Mouse (Mus musculus) lung, adult 2 months (tissue): ENCODE measurements around the gene Gpr137. TPM values are rescaled to one million over a fixed set of nuclear protein-coding genes. Genes with fewer than 3 reads are reported as not detected.

ENCODE experiments used
- DNase-seq: peaks from one replicate; pipeline ENCODE4 v3.0.0; 2022
- H3K4me1 ChIP-seq: fragments of 200-500 bp; 2 replicates; pipeline ENCODE4 v1.6.1; 2011; ENCODE audit warnings: low read length; ENCODE audit not compliant: control insufficient read depth, insufficient read depth
- H3K4me3 ChIP-seq: fragments of 200-500 bp; replicated peaks from 2 replicates; pipeline ENCODE3; 2011; ENCODE audit warnings: low read depth, mild to moderate bottlenecking, control low read depth, low read length; ENCODE audit errors: extremely low read depth
- CTCF ChIP-seq: fragments of 200-500 bp; IDR thresholded peaks from 2 replicates; pipeline ENCODE4 v1.5.1; 2011; ENCODE audit warnings: mild to moderate bottlenecking, low read length, control low read depth; ENCODE audit not compliant: insufficient read depth
- POLR2A ChIP-seq: fragments of 200-500 bp; IDR thresholded peaks from 2 replicates; pipeline ENCODE4 v1.6.1; 2011; ENCODE audit warnings: low read depth, mild to moderate bottlenecking, control low read depth, low read length, borderline replicate concordance; ENCODE audit errors: extremely low read depth
- WGBS: fragments of 180-500 bp; shearing (Covaris S2); methylation state at CpG from one replicate; pipeline ENCODE4 v1.1.7; 2018; 5-methylcytosine and 5-hydroxymethylcytosine counted together
- polyA plus RNA-seq: library from polyadenylated mRNA; depleted of rRNA; stranded (reverse); fragments of >200 nt; gene quantifications from 2 replicates; pipeline ENCODE4 v1.2.3, GENCODE M21; 2012

Gene Gpr137
- polyA plus RNA-seq, 1 experiment = 85.1 TPM

DNA sequence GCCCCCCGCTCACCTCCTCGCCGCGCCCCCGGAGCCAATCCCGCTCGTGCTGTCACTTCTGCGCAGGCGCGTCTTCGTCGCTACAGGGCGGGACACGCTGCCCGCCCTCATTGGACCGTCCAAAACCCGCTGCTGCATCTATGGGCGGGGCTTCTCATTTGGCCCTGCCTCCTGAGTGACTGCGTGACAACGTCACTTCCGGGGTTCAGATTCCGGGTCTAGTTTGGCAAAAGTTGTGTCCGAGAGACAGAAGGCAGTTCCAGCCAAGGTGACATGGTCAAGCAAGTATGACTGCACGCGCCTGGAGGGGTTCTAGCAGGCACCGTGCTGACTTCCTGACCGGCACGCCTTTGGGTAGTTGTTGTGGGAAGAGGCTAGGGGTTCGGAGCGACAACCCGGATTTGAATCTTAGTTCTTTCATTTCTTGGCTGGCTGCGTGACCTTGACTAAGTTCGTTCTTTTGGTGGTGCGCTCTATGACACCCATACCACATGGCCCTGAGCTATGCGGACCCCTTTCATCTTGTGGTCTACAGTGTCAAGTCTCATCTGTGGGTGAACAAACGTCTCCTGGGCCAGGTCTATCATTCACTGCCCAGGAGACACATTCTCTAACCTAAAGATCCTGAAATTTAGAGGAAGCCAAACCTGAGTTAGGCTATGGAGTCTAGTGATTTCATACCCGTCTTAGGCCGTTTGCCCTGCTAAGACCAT lies 38.3 kb upstream of the Gpr137 start, which contains the start of gene Fkbp2:
TSS of gene Fkbp2 (minus strand) at position 121 of the 713 bp plus-strand sequence.
- TF ChIP-seq POLR2A (peak; percentile 98), CTCF (no peak)
- DNase-seq = peak; percentile 99
- 1% methylated on average over 38 of the region's 38 CpGs for WGBS
- Histone ChIP-seq H3K4me1 (peaks cover 14% of the 10 kb centered on the region), H3K4me3 (peak within 1 kb of the TSS; percentile 83)

DNA sequence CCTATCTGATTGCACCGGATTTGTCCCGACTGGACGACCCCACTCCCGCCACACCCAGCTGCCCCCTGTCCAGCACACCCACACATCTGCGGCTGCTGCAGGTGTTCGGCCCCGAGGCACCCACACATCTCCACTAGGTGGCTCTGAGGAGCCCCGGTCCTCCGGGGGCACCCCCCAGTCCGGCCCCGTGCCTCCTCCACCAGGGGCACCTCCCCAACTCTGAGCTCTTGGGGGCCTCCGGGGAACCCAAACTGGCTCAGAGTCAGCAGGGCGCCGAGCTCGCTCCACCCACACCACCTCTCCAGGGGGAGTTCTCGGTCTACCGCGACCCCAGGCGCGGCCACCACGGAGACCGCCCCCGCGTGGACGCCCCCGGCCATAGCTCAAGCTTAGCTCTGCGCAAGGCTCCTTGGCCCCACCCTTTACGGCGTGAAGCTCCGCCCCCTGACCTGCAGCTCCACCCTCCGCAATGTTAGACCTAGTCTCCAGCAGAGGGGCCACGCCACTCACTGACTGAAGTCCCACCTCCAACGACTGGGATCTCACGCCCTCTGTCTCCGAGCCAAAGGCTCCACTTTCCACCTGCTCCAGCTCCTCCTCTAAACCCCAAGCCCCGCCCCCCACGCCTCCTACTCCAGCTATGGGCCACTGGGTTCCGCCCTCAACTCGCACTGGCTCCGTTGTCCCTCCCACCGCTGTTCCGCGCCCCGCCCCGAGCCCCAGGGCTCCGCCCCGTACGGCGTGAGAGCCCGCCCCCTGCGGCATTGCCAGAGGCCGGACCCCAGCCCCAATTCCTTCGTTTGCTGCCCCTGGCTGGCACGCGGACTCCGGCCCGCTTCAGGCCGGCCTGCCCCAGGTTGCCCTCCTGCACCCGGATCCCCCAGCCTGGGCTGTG lies 37.5 kb upstream of the Gpr137 start:
- under 1% methylated on average over 58 of the region's 59 CpGs for WGBS
- peak; percentile 31; the same call in 1 of the 2 replicates for TF ChIP-seq CTCF
- TF ChIP-seq POLR2A = peak; percentile 57; the same call in 1 of the 2 replicates
- DNase-seq = peak; percentile 99
- H3K4me1 ChIP-seq = peaks cover 15% of the 10 kb centered on the region
- H3K4me3 ChIP-seq = peak overlapping the region; percentile 80

DNA sequence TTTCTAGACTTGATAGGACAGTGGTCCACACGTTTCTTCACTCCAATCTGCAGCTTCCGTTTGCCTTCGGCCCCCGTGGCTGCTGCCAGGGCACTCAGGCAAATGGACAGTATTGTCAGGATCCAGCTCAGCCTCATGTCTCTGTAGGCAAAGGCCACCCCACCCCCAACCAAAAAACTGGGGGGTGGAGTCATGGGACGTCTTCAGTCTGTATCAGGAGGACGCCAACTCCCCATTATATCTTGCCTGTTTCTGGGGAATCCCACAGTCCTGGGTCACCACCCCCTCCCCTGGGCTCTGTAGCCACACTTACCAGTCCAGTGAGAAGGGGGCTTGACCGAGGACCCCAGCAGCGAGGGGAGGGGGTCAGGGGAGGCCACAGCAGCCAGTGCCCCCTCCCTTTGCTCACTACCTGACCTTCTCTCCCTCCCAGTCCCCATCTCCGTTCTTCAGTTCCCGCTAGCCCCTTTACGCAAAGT lies 36.8 kb upstream of the Gpr137 start:
- no peak for DNase-seq
- H3K4me1 ChIP-seq = peaks cover 15% of the 10 kb centered on the region
- WGBS = 13% methylated on average over 11 of the region's 11 CpGs
- peak overlapping the region; percentile 80 for H3K4me3 ChIP-seq
- TF ChIP-seq POLR2A (no peak), CTCF (no peak)

DNA sequence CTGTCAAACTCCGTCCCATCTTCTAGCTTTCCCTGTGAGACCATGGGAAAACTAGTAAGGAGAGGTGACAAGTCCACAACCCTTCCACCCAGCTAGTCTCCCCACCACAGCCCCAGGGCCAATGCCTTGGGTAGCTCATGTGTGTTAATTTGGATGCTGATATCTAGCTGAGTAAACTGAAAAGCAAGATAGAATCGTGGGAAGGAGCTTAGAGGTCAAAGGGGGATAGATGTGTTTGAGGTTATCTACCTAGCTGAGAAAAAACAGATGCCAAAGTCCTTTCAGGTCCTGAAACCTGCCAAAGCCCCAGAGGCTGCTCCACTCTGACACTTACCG lies 36.3 kb upstream of the Gpr137 start:
- Histone ChIP-seq H3K4me1 (peaks cover 15% of the 10 kb centered on the region), H3K4me3 (no peak overlapping the region)
- TF ChIP-seq CTCF (no peak), POLR2A (no peak)
- no peak for DNase-seq
- WGBS = 54% methylated on average over 3 of the region's 3 CpGs

DNA sequence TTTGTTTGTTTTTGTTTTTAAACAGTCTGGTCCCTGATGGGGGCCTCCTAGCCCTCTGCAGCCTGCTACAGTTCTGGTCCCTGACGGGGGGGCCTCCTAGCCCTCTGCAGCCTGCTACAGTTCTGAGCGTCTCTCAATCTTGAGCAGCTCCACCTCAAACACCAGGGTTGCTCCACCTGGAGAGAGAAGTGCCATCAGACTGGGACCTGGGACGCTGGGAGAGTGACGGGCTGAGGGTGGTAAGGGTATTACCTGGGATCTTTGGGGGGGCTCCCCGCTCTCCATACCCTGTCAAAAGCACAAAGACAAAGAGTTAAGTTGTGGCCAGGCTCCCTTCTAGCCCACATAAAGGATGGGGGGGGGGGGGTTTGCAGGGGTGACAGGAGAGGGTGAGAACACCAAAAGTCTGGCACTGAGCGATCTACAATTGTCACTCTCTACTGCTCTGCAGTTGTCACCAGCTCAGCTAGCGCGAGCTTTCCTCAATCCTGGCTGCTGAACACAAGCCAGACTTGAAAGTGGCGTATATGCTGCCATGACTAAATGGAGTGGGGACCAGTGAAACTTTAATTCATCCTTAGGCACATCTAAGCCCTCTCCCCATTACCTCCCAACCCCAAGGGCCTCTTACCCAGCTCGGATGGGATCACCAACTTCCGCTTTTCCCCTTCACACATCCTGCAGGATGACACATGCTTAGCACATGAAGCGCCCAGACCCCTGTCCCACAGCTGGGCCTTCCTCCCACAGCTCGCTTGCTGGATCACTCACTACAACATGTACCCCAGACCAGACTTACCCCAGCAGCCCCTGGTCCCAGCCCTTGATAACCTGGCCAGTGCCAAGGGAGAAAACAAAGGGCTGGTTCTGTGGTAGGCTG lies 35.7 kb upstream of the Gpr137 start:
- TF ChIP-seq CTCF = no peak
- no peak for TF ChIP-seq POLR2A
- no peak for DNase-seq

DNA sequence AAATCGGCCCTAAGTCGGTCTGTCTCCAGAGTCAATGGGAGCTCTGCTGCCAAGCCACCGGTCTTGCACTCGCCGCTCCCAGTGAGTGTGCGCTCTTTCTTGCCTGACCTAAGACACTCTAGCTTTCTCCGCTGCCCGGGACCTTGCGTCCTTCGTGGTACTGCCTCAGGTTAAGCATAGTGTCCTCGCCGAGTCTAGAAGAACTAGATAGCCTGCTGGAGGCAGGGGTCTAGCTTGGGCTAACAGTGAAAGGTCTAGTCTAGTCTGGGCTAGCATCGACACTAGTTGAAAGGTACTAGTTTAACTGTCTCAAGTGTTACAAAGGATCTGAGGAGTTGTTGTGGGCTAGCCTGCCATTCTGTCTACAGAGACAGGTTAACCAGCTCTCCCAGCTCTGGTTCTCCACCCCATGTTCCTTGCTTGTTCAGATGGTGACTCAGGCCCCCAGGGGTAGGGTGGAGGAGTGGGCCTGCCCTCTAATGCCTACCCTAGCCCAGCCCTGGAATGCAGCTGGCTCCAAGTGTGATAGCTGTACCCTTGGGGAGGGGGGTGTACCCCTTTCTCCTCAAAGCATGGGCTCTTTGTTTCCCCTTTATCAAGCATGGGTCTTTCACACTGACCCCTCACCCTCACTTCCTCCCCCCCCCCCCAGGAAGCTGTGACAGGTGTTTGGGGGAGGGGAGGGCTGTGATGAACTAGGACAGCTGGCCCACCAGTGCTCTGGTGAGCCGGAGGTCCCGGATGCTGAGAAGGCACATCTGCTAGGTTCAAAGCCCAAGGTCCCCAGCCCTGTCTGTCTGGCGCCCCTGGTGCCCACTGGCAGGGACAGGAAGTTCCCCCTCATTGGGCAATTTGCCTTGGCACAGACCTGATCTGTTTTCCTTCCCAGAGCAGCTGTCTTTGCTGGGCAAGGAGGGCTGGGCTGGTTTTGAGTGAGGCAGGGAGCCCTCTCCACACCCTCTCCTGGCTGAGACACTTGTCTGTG lies 33.5 kb upstream of the Gpr137 start, which contains the start of gene Plcb3:
TSS of gene Plcb3 (minus strand) at position 934 of the 985 bp plus-strand sequence.
- peak within 1 kb of the TSS; percentile 61 for H3K4me3 ChIP-seq
- under 1% methylated on average over 16 of the region's 16 CpGs for WGBS
- peak; percentile 50 for DNase-seq
- peak; percentile 15; the same call in 1 of the 2 replicates for TF ChIP-seq POLR2A
- TF ChIP-seq CTCF = 0 out of 2 replicates have a peak, but pooled peaks have one; percentile 14
- H3K4me1 ChIP-seq = peaks cover 17% of the 10 kb centered on the region

More for the DNA sequence above, 35.7 kb upstream of the Gpr137 start:
- WGBS = 83% methylated on average over 13 of the region's 13 CpGs
- Histone ChIP-seq H3K4me3 (no peak overlapping the region), H3K4me1 (peaks cover 15% of the 10 kb centered on the region)

DNA sequence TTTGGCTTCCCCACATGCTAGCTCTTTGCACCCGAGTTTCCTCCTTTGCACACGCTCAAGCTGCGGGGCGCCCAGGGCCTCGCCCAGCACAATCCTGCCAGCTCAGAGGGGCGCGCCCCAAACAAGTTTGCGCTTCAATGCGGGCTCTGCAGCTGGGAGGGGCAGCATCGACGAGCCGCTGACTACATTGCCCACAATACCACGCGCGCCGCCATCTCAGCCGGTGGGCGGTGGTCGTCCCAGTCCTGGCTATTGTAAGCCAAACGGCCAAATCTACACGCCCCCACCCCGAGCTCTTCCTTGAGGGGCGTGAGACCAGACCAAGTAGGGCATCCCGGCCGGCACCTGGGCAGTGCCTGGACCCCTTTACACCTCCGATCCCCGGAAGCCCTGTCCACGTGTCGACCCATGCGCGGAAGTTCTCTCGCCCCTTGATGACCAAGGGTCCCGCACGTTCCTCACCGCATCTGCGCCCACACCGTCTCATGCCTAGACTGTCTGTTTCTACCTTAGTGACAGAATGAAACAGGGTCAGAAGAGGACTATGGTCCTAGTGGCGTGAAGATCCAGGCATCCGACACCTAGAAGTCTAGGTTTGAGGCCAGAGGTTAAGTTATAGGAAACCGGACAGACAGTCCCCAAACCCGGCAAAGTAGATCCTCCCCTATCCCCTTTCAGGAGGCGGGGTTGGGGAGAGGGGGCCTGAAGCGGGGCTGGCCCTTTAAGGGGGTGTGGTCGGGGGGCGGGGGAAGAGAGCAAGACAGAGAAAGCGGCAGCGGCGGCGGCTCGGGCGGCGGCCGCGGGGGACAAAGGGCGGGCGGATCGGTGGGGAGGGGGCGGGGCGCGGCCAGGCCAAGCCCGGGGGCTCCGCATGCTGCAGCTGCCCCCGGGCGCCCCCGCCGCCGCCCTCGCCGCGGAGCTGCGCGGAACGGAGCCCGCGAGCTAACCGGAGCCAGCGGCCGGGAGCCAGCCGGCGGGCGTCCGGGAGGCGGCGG lies 32.2 kb upstream of the Gpr137 start, which contains the start of gene Ppp1r14b:
TSS of gene Ppp1r14b (plus strand) at position 758 of the 995 bp plus-strand sequence.
- 1% methylated on average over 72 of the region's 84 CpGs for WGBS
- Histone ChIP-seq H3K4me3 (peak within 1 kb of the TSS; percentile 99), H3K4me1 (peaks cover 22% of the 10 kb centered on the region)
- peak; percentile 82 for DNase-seq
- TF ChIP-seq POLR2A = peak; percentile 33; the same call in 1 of the 2 replicates
- no peak for TF ChIP-seq CTCF
